Mouse (Mus musculus): ENCODE data around the gene Tomm70a. TPM values are rescaled to one million over a fixed set of nuclear protein-coding genes. Genes with fewer than 3 reads are reported as not detected.

Gene Tomm70a
- 11.5 TPM in 2 replicates for polyA plus RNA-seq (2012; rRNA removed; ENCODE audit: low replicate concordance)

GRCm38 (mm10) chr16:57120913-57121815 is at the start of gene Tomm70a:
TSS of gene Tomm70a (plus strand) at chr16:57121703.

GRCm38 (mm10) chr16:57166611-57167513 is 45.4 kb downstream of the Tomm70a start, which contains the start of gene Nit2:
TSS of gene Nit2 (minus strand) at chr16:57167341.

Other genes with a start within 250 kb of the Tomm70a start
- 0.63 TPM in 1 of 2 replicates, not detected in the other for gene Tmem45a, start 235.5 kb upstream of the Tomm70a start, polyA plus RNA-seq (2012; rRNA removed; ENCODE audit: low replicate concordance)
- gene Lnp1, start 193.6 kb upstream of the Tomm70a start, polyA plus RNA-seq (2012; rRNA removed; ENCODE audit: low replicate concordance) = not detected in 2 replicates
- gene Tmem45a2, start 50.3 kb upstream of the Tomm70a start, polyA plus RNA-seq (2012; rRNA removed; ENCODE audit: low replicate concordance) = not detected in 2 replicates
- 11.1 and 11.7 TPM in 2 replicates for gene Nit2, start 45.6 kb downstream of the Tomm70a start, polyA plus RNA-seq (2012; rRNA removed; ENCODE audit: low replicate concordance)
- 2.6 and 3.9 TPM in 2 replicates for gene Tbc1d23, start 109.8 kb downstream of the Tomm70a start, polyA plus RNA-seq (2012; rRNA removed; ENCODE audit: low replicate concordance)
- not detected in 2 replicates for gene Tmem30c, start 171.2 kb downstream of the Tomm70a start, polyA plus RNA-seq (2012; rRNA removed; ENCODE audit: low replicate concordance)
- gene Filip1l, start 231.4 kb downstream of the Tomm70a start, polyA plus RNA-seq (2012; rRNA removed; ENCODE audit: low replicate concordance) = 1.3 and 1.8 TPM in 2 replicates

Measured in duodenum, adult 2 months (tissue).